Mouse (Mus musculus): ENCODE measurements around the gene Zzz3. TPM values are rescaled to one million over a fixed set of nuclear protein-coding genes. Genes with fewer than 3 reads are reported as not detected.
A peak's percentile ranks its signal among the peaks of the same experiment; 100 is the strongest.

The Zzz3 gene
- polyA plus RNA-seq (2012), result 0.25 and 0.35 TPM in 2 replicates

DNA sequence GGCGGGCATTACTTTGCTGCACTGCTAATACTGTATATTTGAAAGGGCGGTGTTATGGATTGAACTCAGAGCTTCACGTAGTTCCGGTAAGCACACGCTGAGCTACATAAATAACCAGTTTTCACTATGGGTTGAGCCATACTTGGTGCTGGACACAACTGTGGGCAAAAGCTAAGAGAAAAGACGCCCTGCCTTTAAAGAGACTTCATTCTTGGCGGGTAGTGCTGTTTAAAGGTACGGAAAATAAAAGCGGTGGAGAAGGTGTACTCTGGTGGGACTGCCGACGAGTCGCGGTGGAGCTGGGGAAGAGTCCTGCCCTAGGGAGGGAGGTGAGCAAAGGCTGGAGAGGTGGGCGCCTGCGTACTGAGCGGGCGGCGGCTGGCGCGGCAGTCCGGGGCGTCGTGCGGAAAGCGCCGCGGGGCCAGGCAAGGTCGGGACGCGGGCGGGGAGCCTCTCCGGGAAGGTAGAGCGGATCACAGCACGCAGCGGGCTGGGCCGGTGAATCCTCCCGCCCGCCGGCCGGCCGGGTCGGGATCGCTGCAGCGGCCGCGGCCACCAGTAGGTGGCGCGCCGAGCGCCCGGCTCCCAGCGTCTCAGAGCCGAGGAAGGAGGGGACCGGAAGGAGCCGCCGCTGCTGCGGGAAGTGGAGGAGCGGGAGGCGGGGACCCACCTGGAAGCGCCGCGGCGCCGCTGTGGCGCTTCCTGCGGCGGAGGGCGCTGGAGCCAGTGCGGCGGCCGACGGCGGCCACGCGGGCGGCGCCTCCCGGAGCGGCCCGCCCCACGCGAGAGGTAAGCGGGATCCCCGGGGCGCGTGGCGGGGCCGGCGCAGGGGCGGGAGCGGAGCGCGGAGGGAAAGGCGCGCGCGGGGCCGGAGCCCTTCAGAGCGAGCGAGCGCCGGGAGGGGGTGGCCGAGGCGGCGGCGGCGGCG lies at the start of gene Zzz3:
Zzz3 (plus strand) TSS at position 124 of the 928 bp plus-strand sequence.
- H3K4me1 ChIP-seq (ENCODE audit: control insufficient read depth), result peaks cover 53% of the 10 kb centered on the region
- TF ChIP-seq TAL1 (IDR thresholded peaks at IDR 0.05; ENCODE audit: low read length) (no peak), GATA1 (IDR thresholded peaks at IDR 0.05; ENCODE audit: low read length) (no peak)
- no peaks in the 10 kb centered on the region for H3K27me3 ChIP-seq (ENCODE audit: control insufficient read depth)
- no peaks in the 10 kb centered on the region for H3K9me3 ChIP-seq (ENCODE audit: control insufficient read depth, low read length)
- H3K36me3 ChIP-seq (ENCODE audit: control insufficient read depth), result peaks cover 58% of the 10 kb centered on the region
- H3K4me3 ChIP-seq (replicated peaks), result peak within 1 kb of the TSS; percentile 99

DNA sequence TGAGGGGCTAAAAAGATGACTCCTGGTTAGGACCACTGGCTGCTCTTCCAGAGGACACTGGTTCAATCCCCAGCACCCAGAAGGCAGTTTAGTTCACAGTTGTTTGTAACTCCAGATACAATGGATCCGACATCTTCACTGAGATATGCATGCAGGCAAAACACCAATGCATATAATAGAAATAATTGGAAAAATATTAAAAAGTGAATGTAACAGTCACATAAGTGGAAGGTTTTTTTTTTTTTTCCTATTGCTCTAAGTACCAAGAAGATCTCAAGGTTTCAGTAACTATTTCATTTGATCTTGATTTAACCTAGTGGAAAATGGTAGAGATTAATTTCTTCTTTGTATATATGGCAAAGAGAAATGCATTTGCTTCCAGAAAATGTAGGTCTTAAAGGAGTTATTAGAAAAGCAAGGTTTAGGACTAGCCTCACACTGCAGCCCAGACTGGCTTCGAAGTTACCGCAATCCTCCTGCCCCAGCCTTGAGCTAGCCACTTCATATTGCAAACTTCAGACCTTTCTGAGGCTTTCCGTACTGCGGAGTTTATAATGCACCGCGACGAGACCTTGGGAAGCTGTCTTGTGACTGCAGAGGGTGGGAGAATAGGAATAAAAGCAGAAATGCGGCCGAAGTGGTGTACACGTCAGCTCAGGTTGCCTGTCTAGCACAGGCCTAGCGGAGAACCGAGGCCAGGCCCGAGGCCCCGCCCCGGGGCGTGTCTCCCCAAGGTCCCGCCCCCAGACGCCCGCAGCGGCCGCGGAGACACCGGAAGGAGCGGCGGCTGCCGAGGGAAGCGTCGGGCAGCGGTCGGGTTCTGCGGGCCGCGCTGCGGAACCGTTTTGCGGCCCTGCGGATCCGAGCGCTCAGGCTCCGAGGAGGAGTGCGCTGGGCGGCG lies 49.3 kb upstream of the Zzz3 start, which contains the start of gene Usp33:
Usp33 (plus strand) TSS at position 747 of the 901 bp plus-strand sequence.
- H3K9me3 ChIP-seq (ENCODE audit: control insufficient read depth, low read length), result no peaks in the 10 kb centered on the region
- H3K4me1 ChIP-seq (ENCODE audit: control insufficient read depth), result peaks cover 55% of the 10 kb centered on the region
- TF ChIP-seq GATA1 (IDR thresholded peaks at IDR 0.05; ENCODE audit: low read length) (no peak), TAL1 (IDR thresholded peaks at IDR 0.05; ENCODE audit: low read length) (no peak)
- H3K27me3 ChIP-seq (ENCODE audit: control insufficient read depth), result no peaks in the 10 kb centered on the region
- H3K36me3 ChIP-seq (ENCODE audit: control insufficient read depth), result peaks cover 23% of the 10 kb centered on the region
- peak within 1 kb of the TSS; percentile 77 for H3K4me3 ChIP-seq (replicated peaks)

DNA sequence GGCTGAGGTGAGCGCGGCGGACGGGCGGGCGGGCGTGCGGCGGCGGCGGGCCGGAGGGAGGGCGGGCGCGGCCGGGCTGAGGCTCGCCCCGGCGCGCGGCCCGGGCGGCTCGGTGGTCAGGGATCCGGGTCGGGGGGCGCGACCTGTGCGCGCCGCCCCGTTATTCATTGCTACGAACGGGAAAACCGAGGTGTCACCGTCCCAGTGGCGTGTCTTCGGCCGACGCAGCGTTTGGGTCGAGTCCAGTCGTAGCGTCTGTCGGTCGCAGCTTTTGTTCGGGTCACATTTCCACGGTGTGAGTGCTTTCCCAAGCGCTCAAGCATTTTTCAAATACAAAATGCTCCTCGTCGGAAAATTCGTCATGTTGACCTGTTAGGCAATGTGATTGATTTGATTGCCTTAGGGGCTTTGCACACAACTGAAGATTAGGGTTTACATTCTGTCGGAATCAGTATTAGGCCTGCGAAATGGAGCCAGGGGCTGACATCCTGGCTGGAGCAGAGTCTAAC lies 48.6 kb upstream of the Zzz3 start:
- H3K4me1 ChIP-seq (ENCODE audit: control insufficient read depth), result peaks cover 57% of the 10 kb centered on the region

DNA sequence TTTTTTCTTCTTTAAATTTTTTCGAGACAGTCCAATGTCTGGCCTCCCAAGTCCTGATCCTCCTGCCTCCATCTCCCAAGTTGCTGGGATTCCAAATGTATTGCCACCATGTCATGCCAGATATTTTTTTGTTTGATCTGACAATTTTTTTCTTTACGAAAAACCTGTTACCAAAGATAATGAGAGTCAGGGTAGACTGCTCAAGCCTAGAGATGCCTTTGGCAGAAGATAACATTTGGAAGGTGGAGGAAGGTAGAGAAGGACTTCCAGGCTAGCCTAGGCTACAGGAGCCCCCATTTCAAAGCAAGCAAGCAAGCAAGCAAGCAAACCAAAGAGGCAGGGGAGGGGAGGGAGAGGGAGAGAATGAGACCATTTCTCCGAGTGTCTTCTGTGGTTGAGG lies 48.0 kb upstream of the Zzz3 start:
- TF ChIP-seq TAL1 (IDR thresholded peaks at IDR 0.05; ENCODE audit: low read length) (0 out of 3 replicates have a peak, but pooled peaks have one; percentile 32), GATA1 (IDR thresholded peaks at IDR 0.05; ENCODE audit: low read length) (peak; percentile 51; the same call in 1 of the 2 replicates)
- Histone ChIP-seq H3K4me3 (replicated peaks) (peak overlapping the region; percentile 77), H3K9me3 (ENCODE audit: control insufficient read depth, low read length) (no peaks in the 10 kb centered on the region), H3K27me3 (ENCODE audit: control insufficient read depth) (no peaks in the 10 kb centered on the region), H3K36me3 (ENCODE audit: control insufficient read depth) (peaks cover 27% of the 10 kb centered on the region), H3K4me1 (ENCODE audit: control insufficient read depth) (peaks cover 54% of the 10 kb centered on the region)

More for the DNA sequence above, 48.6 kb upstream of the Zzz3 start:
- H3K4me3 ChIP-seq (replicated peaks), result peak overlapping the region; percentile 77
- H3K36me3 ChIP-seq (ENCODE audit: control insufficient read depth), result peaks cover 26% of the 10 kb centered on the region
- TF ChIP-seq TAL1 (IDR thresholded peaks at IDR 0.05; ENCODE audit: low read length) (no peak), GATA1 (IDR thresholded peaks at IDR 0.05; ENCODE audit: low read length) (no peak)
- H3K27me3 ChIP-seq (ENCODE audit: control insufficient read depth), result no peaks in the 10 kb centered on the region
- no peaks in the 10 kb centered on the region for H3K9me3 ChIP-seq (ENCODE audit: control insufficient read depth, low read length)

DNA sequence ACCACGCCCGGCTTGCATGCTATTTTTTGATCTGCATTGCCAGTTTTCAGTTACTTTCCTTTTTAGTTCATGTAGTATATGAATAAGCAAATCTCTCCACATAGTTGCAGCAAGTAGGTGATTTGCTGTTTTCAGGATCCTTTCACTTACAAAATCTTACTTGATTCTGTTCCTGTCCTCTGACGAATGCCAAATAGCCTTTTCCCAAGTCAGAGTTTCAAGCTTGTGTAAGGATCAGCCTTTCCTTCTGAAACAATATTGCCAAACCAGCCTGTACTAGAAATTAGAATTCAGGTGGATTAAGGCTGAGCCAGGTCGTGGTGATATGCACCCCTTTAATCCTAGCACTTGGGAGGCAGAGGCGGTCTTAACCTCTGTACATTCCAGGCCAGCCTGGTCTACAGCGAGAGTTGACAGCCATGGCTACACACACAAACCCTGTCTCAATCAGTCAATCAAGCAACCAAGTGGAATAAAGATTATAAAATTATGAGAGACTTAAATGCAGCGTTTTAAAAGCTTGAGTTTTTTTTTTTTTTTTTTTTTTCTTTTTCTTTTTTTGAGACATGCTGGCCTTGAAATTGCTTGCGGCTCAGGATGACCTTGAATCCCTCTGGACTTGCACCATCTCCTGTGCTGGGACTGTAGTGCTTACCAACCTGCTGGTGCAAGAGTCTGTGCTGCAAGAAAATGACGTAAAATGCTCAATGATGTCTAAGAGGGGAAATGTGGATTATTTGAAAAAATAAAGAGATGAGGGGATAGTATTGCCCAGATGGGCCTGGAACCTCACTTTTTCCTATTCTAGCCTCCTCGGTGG lies 47.1 kb upstream of the Zzz3 start:
- no peaks in the 10 kb centered on the region for H3K27me3 ChIP-seq (ENCODE audit: control insufficient read depth)
- H3K4me3 ChIP-seq (replicated peaks), result peak overlapping the region; percentile 77
- H3K4me1 ChIP-seq (ENCODE audit: control insufficient read depth), result peaks cover 53% of the 10 kb centered on the region
- TF ChIP-seq TAL1 (IDR thresholded peaks at IDR 0.05; ENCODE audit: low read length) (no peak), GATA1 (IDR thresholded peaks at IDR 0.05; ENCODE audit: low read length) (no peak)
- peaks cover 35% of the 10 kb centered on the region for H3K36me3 ChIP-seq (ENCODE audit: control insufficient read depth)
- no peaks in the 10 kb centered on the region for H3K9me3 ChIP-seq (ENCODE audit: control insufficient read depth, low read length)

DNA sequence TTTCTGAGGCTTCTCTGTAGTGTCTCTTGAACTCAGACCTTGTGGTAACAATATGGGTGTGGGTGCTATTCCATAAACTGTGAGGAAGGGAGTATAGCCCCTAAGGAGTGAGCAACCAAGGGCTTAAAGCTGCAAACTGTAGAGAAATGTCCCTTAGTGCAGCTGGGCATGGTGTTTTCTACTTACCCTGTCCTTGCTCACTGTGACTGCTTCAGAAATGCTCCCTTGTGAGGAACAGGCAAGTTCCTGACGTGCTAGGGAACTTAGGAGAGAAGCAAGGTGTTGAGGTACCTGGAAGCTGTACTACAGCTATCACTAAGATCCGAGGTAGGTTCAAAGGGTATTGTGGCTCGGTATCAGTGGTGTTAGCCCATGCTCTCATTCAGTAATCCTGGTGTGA lies 44.8 kb upstream of the Zzz3 start:
- H3K9me3 ChIP-seq (ENCODE audit: control insufficient read depth, low read length), result no peaks in the 10 kb centered on the region

DNA sequence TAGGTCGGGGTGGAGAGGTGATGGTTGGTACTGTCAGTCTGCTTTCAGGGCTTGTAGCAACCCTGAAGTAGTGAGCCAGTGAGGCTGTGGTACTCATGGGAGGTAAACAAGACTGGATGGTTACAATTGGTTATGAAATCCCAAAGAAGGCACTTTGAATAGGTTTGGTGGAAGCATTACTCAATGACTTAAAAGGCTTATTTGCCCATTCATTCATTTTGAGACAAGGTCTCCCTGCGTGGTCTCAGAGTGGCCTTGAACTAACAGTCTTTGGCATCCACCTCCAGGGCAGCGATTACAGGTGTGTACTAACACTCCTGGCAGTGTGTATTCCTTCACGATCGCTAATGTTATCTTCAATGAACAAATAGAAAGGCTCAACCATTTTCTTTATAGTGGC lies 44.3 kb upstream of the Zzz3 start:
- peaks cover 39% of the 10 kb centered on the region for H3K36me3 ChIP-seq (ENCODE audit: control insufficient read depth)

More for the DNA sequence above, 44.8 kb upstream of the Zzz3 start:
- Histone ChIP-seq H3K4me3 (replicated peaks) (no peak overlapping the region), H3K36me3 (ENCODE audit: control insufficient read depth) (peaks cover 39% of the 10 kb centered on the region), H3K4me1 (ENCODE audit: control insufficient read depth) (peaks cover 58% of the 10 kb centered on the region), H3K27me3 (ENCODE audit: control insufficient read depth) (no peaks in the 10 kb centered on the region)
- TF ChIP-seq TAL1 (IDR thresholded peaks at IDR 0.05; ENCODE audit: low read length) (no peak), GATA1 (IDR thresholded peaks at IDR 0.05; ENCODE audit: low read length) (no peak)

DNA sequence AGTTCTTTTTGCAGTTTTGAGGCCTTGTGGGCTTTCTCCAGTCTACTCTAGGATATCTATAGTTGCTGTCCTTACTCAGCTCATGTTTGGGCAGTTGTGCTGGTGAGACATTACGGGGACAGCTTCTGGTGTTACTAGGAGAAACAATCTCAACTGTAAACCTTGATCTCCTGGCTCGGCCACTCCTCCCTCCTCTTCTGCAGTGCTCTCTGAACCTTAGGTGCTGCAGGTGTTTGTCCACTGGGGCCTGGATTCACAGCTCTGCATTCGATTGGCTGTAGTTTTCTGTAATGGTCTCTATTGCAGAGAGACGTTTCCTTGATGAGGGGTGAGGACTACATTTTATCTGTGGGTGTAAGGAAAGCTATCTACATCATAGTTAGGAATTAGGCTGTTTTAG lies 43.0 kb upstream of the Zzz3 start:
- Histone ChIP-seq H3K4me1 (ENCODE audit: control insufficient read depth) (peaks cover 61% of the 10 kb centered on the region), H3K9me3 (ENCODE audit: control insufficient read depth, low read length) (no peaks in the 10 kb centered on the region), H3K4me3 (replicated peaks) (no peak overlapping the region), H3K27me3 (ENCODE audit: control insufficient read depth) (no peaks in the 10 kb centered on the region), H3K36me3 (ENCODE audit: control insufficient read depth) (peaks cover 52% of the 10 kb centered on the region)
- TF ChIP-seq TAL1 (IDR thresholded peaks at IDR 0.05; ENCODE audit: low read length) (no peak), GATA1 (IDR thresholded peaks at IDR 0.05; ENCODE audit: low read length) (no peak)

More for the DNA sequence above, 44.3 kb upstream of the Zzz3 start:
- Histone ChIP-seq H3K4me1 (ENCODE audit: control insufficient read depth) (peaks cover 60% of the 10 kb centered on the region), H3K9me3 (ENCODE audit: control insufficient read depth, low read length) (no peaks in the 10 kb centered on the region), H3K27me3 (ENCODE audit: control insufficient read depth) (no peaks in the 10 kb centered on the region), H3K4me3 (replicated peaks) (no peak overlapping the region)
- TF ChIP-seq GATA1 (IDR thresholded peaks at IDR 0.05; ENCODE audit: low read length), result no peak
- no peak for TF ChIP-seq TAL1 (IDR thresholded peaks at IDR 0.05; ENCODE audit: low read length)

All from erythroblast, embryonic 14.5 days (primary cell).